ENCODE assay signal across 1 mouse cellular context in the genomic region with DNA sequence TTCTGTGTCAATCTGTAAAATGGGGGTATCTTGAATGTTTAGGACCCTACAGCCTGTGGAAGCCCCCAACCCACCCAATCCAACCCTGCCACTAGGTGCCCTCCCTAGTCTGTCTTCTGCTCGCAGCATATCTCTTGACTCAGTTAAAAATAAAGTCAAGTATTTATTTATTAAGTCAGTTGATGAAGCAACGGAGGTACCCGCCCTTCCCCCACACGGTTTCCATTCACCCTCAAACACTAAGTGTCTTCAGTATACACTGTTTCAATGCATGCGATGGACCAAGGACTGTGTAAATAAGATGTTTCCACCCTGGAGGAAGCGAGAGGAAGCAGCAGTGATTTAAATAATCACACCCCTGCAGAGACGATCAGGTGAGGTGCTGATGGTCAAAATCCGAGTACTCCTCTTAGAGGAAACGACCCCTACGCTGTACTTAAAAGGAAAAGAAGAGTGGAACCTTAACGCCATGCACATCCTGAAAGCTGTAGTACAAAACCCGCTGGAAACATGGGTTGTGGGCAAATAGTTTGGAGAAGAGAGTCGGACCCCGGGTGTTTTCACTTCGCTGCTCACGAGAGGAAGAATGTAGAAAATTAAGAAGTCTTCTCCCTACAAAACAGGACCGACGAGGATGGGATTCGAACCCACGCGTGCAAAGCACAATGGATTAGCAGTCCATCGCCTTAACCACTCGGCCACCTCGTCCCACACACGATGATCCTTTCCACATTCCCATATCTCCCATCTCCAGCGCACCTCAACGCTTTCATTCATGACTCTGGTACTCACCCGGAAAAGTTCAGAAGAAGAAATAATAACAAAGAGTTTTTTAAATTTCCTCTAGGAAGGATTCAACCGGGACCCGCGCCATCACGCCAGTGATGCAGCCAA.
TF ChIP-seq lines count a peak whose summit lies in the region.

No protein-coding gene starts in this region.

TF ChIP-seq in C2C12, 6 proteins besides CTCF, POLR2A, EP300 and RAD21:
- no peak for TF ChIP-seq USF1 (IDR thresholded peaks at IDR 0.05; ENCODE audit: low read depth)
- no peak for TF ChIP-seq CEBPB (IDR thresholded peaks at IDR 0.05; ENCODE audit: low read depth)
- TF ChIP-seq MAX (IDR thresholded peaks at IDR 0.05) = no peak
- no peak for TF ChIP-seq FOSL1 (IDR thresholded peaks at IDR 0.05; ENCODE audit: insufficient read depth, low read length, poor library complexity, severe bottlenecking)
- no peak for TF ChIP-seq MYOG (IDR thresholded peaks at IDR 0.05; ENCODE audit: control insufficient read depth, extremely low read depth, insufficient read length)
- no peak for TF ChIP-seq MYOD1 (IDR thresholded peaks at IDR 0.05; ENCODE audit: control insufficient read depth, insufficient read length, low read depth)
